Mouse (Mus musculus): ENCODE data around the gene Trim12a.
"Not testable (repeated sequence)": the region's sequence is repeated elsewhere in the genome, so short reads cannot be mapped to it uniquely, and the experiment has no call there.

Trim12a gene

GRCm38 (mm10) chr7:104315369-104316080 lies at the start of gene Trim12a:
Gene Trim12a (minus strand): TSS chr7:104315466.
- not testable (repeated sequence) for DNase-seq

GRCm38 (mm10) chr7:104353600-104353967 lies 38.3 kb upstream of the Trim12a start:
- no peak for DNase-seq

- peak; percentile 17 for DNase-seq
Observed at GRCm38 (mm10) chr7:104352717-104353599, 37.7 kb upstream of the Trim12a start, which contains the start of gene Trim12c. Gene Trim12c (minus strand): TSS chr7:104353362.

- not testable (repeated sequence) for DNase-seq
Observed at GRCm38 (mm10) chr7:104348043-104348442, 32.8 kb upstream of the Trim12a start.

GRCm38 (mm10) chr7:104340744-104341143 lies 25.5 kb upstream of the Trim12a start:
- DNase-seq, result not testable (repeated sequence)

- DNase-seq, result not testable (repeated sequence)
Observed at GRCm38 (mm10) chr7:104335547-104335946, 20.3 kb upstream of the Trim12a start.

- DNase-seq, result not testable (repeated sequence)
Observed at GRCm38 (mm10) chr7:104329171-104329570, 13.9 kb upstream of the Trim12a start, which contains the start of gene Trim34b. Gene Trim34b (plus strand): TSS chr7:104329471.

GRCm38 (mm10) chr7:104322028-104322427 lies 6.8 kb upstream of the Trim12a start:
- no peak for DNase-seq

- no peak for DNase-seq
Observed at GRCm38 (mm10) chr7:104314796-104315353, 391 bp downstream of the Trim12a start.

- no peak for DNase-seq
Observed at GRCm38 (mm10) chr7:104291638-104292400, 23.4 kb downstream of the Trim12a start.

GRCm38 (mm10) chr7:104290641-104291040 lies 24.6 kb downstream of the Trim12a start:
- DNase-seq, result no peak

- DNase-seq, result not testable (repeated sequence)
Observed at GRCm38 (mm10) chr7:104287576-104288443, 27.5 kb downstream of the Trim12a start, which contains the start of gene Trim5. Gene Trim5 (minus strand): TSS chr7:104288094.

- not testable (repeated sequence) for DNase-seq
Observed at GRCm38 (mm10) chr7:104279361-104279760, 35.9 kb downstream of the Trim12a start.

GRCm38 (mm10) chr7:104265335-104265734 lies 49.9 kb downstream of the Trim12a start:
- not testable (repeated sequence) for DNase-seq

GRCm38 (mm10) chr7:104260380-104260779 lies 54.9 kb downstream of the Trim12a start:
- not testable (repeated sequence) for DNase-seq
